Mouse (Mus musculus): ENCODE results near the gene Adra1b. TPM values are rescaled to one million over a fixed set of nuclear protein-coding genes. Genes with fewer than 3 reads are reported as not detected.

Adra1b gene
- polyA plus RNA-seq, 1 experiment from 2014 or later: 0.04 TPM

DNA sequence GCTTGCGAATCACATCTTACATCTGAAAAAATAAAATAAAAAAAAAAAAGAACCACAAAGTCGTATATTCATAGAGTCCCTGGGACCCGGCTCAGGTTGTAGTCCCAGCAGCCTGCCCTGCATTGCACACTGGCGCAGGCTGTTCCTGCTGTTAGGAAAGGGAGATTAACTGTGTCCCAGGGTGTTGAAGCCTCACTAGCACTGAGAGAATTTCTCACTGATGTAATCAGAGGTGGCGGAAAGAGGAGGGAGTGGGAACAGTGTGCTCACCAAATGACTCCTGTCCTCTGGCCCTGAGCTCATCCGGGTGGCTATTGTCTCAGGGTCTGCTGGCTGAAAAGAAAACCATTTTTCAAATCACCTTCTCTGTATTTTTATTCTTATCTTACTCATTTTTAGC lies 24.6 kb upstream of the Adra1b start:
- H3K27me3 ChIP-seq (ENCODE audit: low read depth, poor library complexity, severe bottlenecking): no peaks in the 10 kb centered on the region
- H3K36me3 ChIP-seq: no peaks in the 10 kb centered on the region
- no peaks in the 10 kb centered on the region for H3K4me1 ChIP-seq
- H3K27ac ChIP-seq: no peak overlapping the region
- no peak for DNase-seq (ENCODE audit: low spot score)
- no peak overlapping the region for H3K4me3 ChIP-seq
- no peaks in the 10 kb centered on the region for H3K9me3 ChIP-seq (replicated peaks)
- 46% methylated on average over 6 of the region's 6 CpGs for WGBS

DNA sequence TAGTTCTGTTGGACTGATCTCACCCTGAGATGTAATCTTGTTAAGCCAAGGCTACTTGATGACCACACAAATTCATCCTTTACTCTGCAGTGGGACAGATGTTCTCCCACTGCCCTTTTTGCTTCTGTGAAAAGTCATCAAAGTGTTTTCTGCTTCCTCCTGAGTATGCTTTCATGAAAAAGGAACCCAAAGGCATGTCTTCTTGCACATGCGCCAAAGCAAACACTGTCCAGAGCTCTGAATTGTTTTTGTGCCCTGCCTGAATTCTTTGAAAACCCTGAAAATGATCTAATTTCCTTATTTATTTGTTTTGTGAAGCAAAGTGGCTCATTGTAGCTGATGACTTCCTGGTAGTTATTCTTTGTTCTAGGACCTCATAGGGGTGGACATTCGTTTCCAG lies 20.7 kb upstream of the Adra1b start:
- no peaks in the 10 kb centered on the region for H3K36me3 ChIP-seq
- H3K4me1 ChIP-seq: no peaks in the 10 kb centered on the region
- H3K4me3 ChIP-seq: no peak overlapping the region
- no peak overlapping the region for H3K27ac ChIP-seq
- H3K27me3 ChIP-seq (ENCODE audit: low read depth, poor library complexity, severe bottlenecking): no peaks in the 10 kb centered on the region
- WGBS: 82% methylated on average over 2 of the region's 2 CpGs
- no peak for DNase-seq (ENCODE audit: low spot score)
- H3K9me3 ChIP-seq (replicated peaks): no peaks in the 10 kb centered on the region

DNA sequence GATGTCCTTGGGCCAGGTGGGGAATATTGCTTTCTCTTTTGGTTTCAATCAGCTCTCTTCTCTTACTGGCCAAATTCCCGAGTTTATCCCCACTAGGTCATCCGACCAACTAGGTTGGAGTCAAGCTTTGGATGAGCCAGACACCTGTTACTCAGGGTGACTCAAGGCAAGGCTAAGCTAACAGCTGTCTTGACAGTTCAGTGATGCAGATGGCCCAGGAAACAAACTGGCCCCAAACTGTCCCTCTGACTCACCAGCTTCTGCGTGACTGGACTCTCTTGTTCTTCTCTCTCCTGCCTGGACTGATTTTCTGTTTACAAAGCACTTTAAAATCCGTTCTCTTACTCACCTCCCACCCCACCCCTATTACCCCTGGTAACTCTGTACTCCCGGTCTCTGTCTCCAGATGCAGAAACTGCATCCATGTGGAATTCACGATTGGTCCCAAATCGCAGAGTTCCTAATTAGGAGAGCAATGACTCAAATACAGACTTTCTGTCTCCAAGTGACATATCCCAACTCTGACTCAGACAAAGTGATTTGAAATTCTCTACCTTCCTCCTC lies 18.6 kb upstream of the Adra1b start:
- Histone ChIP-seq H3K4me3 (no peak overlapping the region), H3K4me1 (peaks cover 5% of the 10 kb centered on the region), H3K27me3 (ENCODE audit: low read depth, poor library complexity, severe bottlenecking) (no peaks in the 10 kb centered on the region), H3K27ac (no peak overlapping the region), H3K36me3 (no peaks in the 10 kb centered on the region), H3K9me3 (replicated peaks) (no peaks in the 10 kb centered on the region)
- WGBS: 81% methylated on average over 7 of the region's 7 CpGs
- DNase-seq (ENCODE audit: low spot score): no peak

DNA sequence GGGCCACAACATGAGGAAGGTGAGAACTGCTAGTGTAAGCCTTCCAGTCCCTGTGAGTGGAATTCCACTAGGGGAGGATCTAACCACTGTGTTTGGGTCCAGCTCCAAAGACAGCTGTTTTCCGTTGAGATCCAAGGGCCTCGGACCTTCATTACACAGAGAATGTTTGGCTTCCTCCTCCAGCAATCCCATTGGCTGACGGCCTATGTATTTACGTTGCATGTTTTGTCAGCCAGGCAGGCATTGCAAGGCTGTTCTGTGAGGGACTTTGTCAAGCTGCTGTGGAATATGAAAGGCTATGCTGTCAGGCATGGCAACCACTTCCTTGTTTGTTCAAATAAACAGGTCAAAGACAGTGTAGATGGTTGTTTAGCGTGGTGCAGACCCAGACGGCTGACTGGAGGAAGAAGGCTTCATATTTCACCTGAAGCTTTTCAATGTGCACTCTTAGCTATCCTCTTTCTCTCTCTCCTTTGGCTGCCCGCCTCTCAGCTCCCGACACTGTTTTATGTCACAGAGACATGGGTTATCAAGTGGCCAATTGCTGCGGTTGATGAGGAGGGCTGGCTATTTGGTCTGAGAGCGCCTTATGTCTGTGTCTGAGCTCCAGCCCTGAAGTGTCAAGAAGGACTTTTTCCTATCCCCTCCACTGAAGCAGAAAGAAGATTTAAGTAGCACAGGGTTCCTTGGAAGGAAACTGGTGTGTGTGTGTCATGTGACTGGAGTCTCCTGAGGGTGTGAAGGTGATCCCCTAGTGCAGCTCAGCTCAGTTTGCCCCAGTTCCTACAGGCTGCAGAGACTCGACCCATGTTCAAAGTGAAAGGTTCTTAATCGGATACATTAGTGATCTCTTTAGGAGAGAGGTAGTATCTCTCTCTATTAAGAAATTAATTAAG lies 13.8 kb upstream of the Adra1b start:
- H3K27me3 ChIP-seq (ENCODE audit: low read depth, poor library complexity, severe bottlenecking): no peaks in the 10 kb centered on the region
- H3K4me1 ChIP-seq: peaks cover 7% of the 10 kb centered on the region
- H3K9me3 ChIP-seq (replicated peaks): no peaks in the 10 kb centered on the region
- no peak overlapping the region for H3K27ac ChIP-seq
- WGBS: 45% methylated on average over 12 of the region's 12 CpGs
- no peak for DNase-seq (ENCODE audit: low spot score)
- no peak overlapping the region for H3K4me3 ChIP-seq
- H3K36me3 ChIP-seq: no peaks in the 10 kb centered on the region

DNA sequence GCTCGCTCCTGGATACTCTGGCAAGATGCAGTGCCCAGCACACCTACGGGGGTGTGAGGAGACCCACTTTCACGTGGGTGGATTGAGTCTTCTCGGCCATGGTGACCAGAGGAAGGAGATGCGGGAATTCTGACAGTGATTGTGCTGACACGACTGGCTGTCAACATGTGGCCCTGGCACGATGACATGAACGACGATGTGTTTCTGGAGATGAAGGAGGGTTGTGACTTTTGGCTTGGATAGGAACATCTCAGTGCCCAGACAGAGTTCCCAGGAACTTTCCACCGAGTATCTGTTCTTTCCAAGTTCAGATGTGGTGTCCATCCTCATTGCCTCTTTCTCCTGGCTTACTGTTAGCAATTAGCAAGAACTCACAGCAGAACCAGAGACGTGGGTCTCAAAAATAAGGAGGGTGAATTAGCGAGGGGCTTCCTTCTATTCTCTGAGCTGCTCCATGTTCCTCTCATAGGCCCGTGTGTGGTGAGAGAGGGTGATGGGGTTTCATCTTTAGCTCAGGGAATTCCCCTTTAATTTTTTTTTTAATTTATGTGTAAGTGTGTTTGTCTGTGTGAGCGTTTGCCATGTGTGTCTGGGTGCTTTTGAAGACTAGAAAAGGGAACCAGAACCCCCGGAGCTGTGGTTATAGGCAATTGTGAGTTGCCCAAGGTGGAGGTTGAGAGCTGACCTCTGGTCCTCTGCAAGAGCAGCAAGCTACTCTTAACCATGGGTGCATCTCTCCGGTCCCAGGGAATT lies 11.3 kb upstream of the Adra1b start:
- H3K36me3 ChIP-seq: no peaks in the 10 kb centered on the region
- peaks cover 7% of the 10 kb centered on the region for H3K4me1 ChIP-seq
- 90% methylated on average over 16 of the region's 16 CpGs for WGBS
- no peak overlapping the region for H3K4me3 ChIP-seq
- H3K9me3 ChIP-seq (replicated peaks): no peaks in the 10 kb centered on the region
- H3K27me3 ChIP-seq (ENCODE audit: low read depth, poor library complexity, severe bottlenecking): no peaks in the 10 kb centered on the region
- no peak for DNase-seq (ENCODE audit: low spot score)
- H3K27ac ChIP-seq: no peak overlapping the region

DNA sequence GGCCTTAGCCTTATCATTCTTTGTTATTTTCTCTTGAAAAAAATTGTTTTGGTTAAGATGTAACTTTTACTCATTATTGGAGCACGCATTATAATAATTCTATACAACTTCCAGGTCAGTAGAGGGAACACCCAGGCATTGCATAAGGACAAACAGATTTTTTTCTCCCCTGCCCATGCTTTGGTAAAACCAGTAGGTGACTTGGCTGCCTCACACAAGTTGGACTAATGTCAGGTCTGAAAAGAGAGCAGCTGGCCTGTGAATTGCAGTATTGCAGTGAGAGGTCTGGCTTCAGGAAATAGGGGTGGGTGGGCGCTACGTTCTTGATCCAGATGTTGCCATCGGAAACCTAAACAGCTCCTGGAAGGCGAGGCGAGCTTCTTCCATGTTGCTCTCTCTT lies 10.6 kb upstream of the Adra1b start:
- DNase-seq (ENCODE audit: low spot score): no peak
- H3K27me3 ChIP-seq (ENCODE audit: low read depth, poor library complexity, severe bottlenecking): no peaks in the 10 kb centered on the region
- no peaks in the 10 kb centered on the region for H3K36me3 ChIP-seq
- no peaks in the 10 kb centered on the region for H3K9me3 ChIP-seq (replicated peaks)
- H3K4me3 ChIP-seq: no peak overlapping the region
- peaks cover 7% of the 10 kb centered on the region for H3K4me1 ChIP-seq
- H3K27ac ChIP-seq: no peak overlapping the region
- WGBS: 83% methylated on average over 6 of the region's 6 CpGs

DNA sequence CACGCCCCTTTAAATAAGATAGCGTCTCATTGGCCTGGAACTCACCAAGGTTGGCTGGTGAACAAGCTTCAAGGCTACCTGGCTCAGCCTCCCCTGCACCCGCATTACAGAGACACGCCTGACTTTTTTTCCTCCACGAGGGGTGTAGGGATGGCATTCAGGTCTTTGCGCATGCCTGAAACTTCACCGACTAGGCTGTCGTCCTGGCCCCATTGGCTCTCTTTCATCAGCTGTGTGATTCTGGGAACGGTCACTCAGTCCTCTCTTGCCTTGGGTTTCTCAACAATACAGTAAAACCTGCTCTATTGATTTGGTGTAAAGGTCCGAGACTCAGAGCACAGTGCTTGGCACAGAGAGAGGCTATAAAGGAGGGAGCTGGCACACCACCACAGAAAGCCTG lies 2.3 kb upstream of the Adra1b start:
- WGBS: 85% methylated on average over 10 of the region's 10 CpGs
- H3K4me1 ChIP-seq: no peaks in the 10 kb centered on the region
- H3K4me3 ChIP-seq: no peak overlapping the region

DNA sequence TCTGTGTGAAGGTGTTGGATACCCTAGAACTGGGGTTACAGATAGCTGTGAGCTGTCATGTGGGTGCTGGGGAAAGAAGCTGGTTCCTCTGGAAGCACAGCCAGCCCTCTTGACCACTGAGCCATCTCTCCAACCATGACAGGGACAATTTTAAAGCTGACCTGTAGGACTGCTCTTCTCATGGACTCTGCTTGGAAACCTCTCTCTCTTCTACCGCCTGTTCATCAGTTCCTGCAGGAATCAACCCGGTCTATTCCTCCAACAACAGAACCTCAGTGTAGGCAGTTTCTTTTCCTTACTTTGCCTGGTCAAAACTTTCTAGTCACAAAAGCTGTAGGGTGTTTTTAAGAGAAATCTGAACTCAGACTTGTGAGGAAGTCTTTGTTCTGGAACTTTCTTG lies 1.3 kb downstream of the Adra1b start:
- Histone ChIP-seq H3K27me3 (ENCODE audit: low read depth, poor library complexity, severe bottlenecking) (no peaks in the 10 kb centered on the region), H3K4me3 (no peak overlapping the region), H3K27ac (no peak overlapping the region), H3K4me1 (no peaks in the 10 kb centered on the region), H3K9me3 (replicated peaks) (no peaks in the 10 kb centered on the region), H3K36me3 (no peaks in the 10 kb centered on the region)
- 85% methylated on average over 2 of the region's 2 CpGs for WGBS
- DNase-seq (ENCODE audit: low spot score): no peak

More for the DNA sequence above, 2.3 kb upstream of the Adra1b start:
- no peak for DNase-seq (ENCODE audit: low spot score)
- H3K36me3 ChIP-seq: no peaks in the 10 kb centered on the region
- no peak overlapping the region for H3K27ac ChIP-seq
- H3K9me3 ChIP-seq (replicated peaks): no peaks in the 10 kb centered on the region
- H3K27me3 ChIP-seq (ENCODE audit: low read depth, poor library complexity, severe bottlenecking): no peaks in the 10 kb centered on the region

DNA sequence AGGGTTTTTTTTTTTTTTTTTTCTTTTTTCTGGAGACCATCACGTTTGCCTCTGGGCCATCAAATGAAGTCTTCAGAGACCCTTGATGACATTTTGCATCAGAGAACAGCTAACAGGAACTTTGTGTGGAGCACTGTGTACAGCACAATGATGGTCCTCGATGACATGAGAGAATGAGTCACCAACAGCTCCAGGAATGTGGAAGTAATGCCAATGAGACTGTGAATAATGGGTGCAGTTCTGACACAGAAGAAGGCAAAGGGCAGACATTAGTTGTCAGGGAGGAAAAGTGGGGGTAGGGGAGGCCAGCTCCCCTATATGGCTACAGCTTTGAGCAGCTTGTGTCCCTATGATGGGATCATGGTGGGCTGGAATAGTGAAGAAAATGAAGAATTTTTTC lies 5.7 kb downstream of the Adra1b start:
- DNase-seq (ENCODE audit: low spot score): no peak
- H3K9me3 ChIP-seq (replicated peaks): no peaks in the 10 kb centered on the region
- H3K27ac ChIP-seq: no peak overlapping the region
- 82% methylated on average over 2 of the region's 2 CpGs for WGBS
- no peak overlapping the region for H3K4me3 ChIP-seq
- H3K4me1 ChIP-seq: no peaks in the 10 kb centered on the region
- no peaks in the 10 kb centered on the region for H3K27me3 ChIP-seq (ENCODE audit: low read depth, poor library complexity, severe bottlenecking)
- no peaks in the 10 kb centered on the region for H3K36me3 ChIP-seq

DNA sequence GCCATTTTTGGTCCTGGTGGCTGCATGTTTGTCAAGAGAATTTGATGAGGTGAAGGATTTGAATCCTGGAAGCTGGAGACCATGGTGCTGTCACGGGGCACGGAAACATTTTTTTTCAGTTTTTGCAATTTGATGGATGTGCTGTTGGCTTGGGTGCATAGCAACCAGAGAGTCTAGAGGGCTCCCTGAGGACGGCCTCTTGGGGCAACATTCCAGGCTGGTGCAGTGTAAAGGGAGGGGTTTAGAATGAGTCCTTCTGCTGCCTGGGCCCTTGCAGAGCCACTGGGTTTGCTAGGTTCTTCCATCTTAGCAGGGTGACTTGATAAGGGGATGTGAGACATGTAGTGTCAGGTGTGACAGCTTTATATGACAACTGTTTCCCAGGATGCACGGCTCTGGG lies 8.5 kb downstream of the Adra1b start:
- 85% methylated on average over 4 of the region's 4 CpGs for WGBS

DNA sequence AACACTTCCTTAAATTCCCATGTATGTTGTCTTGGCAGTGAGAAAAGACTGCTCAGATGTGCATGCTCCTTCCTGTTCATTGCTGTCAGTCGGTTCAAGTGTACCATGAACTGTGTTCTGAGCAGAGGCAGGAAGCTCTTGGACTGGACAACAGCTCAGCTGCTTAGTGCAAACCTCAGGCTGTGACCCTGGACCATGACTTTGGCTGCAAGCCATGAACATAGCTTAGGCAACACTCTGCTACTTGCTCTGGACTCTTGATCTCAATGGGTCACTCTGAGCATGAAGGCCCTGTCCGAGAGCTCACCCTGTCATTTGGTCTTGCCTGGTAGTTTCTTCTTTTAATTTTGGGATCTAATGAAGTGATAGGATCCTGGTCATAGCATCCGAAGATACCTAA lies 9.6 kb downstream of the Adra1b start:
- 94% methylated on average over 3 of the region's 3 CpGs for WGBS

More for the DNA sequence above, 8.5 kb downstream of the Adra1b start:
- H3K4me3 ChIP-seq: no peak overlapping the region
- H3K9me3 ChIP-seq (replicated peaks): no peaks in the 10 kb centered on the region
- H3K4me1 ChIP-seq: no peaks in the 10 kb centered on the region
- H3K27me3 ChIP-seq (ENCODE audit: low read depth, poor library complexity, severe bottlenecking): no peaks in the 10 kb centered on the region
- no peaks in the 10 kb centered on the region for H3K36me3 ChIP-seq
- no peak overlapping the region for H3K27ac ChIP-seq
- DNase-seq (ENCODE audit: low spot score): no peak

DNA sequence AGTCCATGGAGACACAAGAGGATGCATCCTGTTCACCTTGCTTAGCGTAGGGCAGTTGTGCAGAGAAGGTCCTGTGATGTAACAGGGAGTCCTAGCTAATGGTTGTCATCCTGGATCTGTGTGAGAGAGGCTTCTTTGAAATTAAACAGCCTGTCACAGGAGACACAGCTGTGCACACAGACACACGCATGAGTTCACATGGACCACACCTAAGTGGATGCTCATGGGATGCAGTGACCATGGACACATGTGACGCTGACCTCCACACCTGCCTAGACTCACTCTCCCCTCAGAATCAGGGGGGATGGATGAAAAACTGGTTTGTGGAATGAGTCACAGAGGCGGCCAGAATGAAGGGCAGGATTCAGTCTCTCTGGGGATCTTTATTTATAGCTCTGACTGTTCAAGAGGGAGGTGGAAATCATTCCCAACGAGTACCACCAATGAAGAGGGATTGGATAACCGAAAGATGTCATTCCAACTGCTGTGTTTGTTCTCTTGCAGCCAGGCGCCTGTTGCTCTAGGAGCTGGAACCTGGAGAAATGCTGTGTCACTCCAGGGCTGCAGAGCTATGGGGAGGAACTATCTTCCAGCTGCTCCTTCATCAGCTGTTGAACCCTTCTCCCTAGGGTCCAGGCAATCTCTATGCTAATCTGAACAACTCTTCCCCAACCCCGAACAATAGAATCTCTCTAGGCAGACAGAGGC lies 11.6 kb downstream of the Adra1b start:
- DNase-seq (ENCODE audit: low spot score): no peak
- no peak overlapping the region for H3K27ac ChIP-seq
- H3K36me3 ChIP-seq: no peaks in the 10 kb centered on the region
- H3K27me3 ChIP-seq (ENCODE audit: low read depth, poor library complexity, severe bottlenecking): no peaks in the 10 kb centered on the region
- H3K4me3 ChIP-seq: no peak overlapping the region
- WGBS: 86% methylated on average over 8 of the region's 8 CpGs
- no peaks in the 10 kb centered on the region for H3K4me1 ChIP-seq
- H3K9me3 ChIP-seq (replicated peaks): no peaks in the 10 kb centered on the region

More for the DNA sequence above, 9.6 kb downstream of the Adra1b start:
- no peak overlapping the region for H3K4me3 ChIP-seq
- H3K4me1 ChIP-seq: no peaks in the 10 kb centered on the region
- H3K27me3 ChIP-seq (ENCODE audit: low read depth, poor library complexity, severe bottlenecking): no peaks in the 10 kb centered on the region
- no peaks in the 10 kb centered on the region for H3K36me3 ChIP-seq
- H3K9me3 ChIP-seq (replicated peaks): no peaks in the 10 kb centered on the region
- no peak for DNase-seq (ENCODE audit: low spot score)
- H3K27ac ChIP-seq: no peak overlapping the region

Data from limb, embryonic 10.5 days (tissue).